Mouse (Mus musculus): ENCODE measurements at regions not wholly inside any gene's neighbourhood (a gene's known extent, or its start where the extent isn't known, plus 50 kb on each side); places are given as distances from the start of the nearest gene placed in this dataset.

DNA sequence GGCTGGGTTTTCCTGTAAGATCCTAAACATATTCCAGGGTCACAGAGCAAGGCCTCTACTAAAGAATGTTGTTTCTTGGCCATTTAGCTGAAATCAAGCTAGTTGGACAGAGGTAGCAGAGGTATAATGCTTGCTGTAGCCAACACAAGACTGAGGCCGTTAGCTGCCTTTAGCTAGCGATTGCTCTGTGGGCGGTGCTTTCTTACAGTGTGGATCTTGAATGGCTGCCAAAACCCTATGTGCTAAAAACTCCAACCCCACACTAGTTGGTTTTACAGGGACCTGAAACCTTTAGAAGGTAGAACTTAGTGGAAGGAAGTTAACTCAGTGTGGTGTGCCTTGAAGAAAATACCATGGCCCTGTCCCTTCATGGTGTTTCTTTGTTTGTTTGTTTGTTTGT, 110.9 kb upstream of the Tmc1 start:
- TF ChIP-seq CTCF (IDR thresholded peaks at IDR 0.05; ENCODE audit: low read depth, low read length) (no peak), POLR2A (IDR thresholded peaks at IDR 0.05; ENCODE audit: extremely low read depth, insufficient read depth, low read length) (no peak)
